Mouse (Mus musculus) thymus, adult 2 months (tissue): Measurements from ENCODE around the gene S100a6.
A peak's percentile ranks its signal among the peaks of the same experiment; 100 is the strongest.

Experiments used
- CTCF ChIP-seq: fragments of 200-500 bp; IDR thresholded peaks from 2 replicates; pipeline ENCODE4 v1.5.1; 2012; ENCODE audit warnings: mild to moderate bottlenecking, control low read depth, low read length, moderate library complexity, borderline replicate concordance; ENCODE audit not compliant: control insufficient read depth, poor library complexity, insufficient read depth; ENCODE audit errors: extremely low read depth
- POLR2A ChIP-seq: fragments of 200-500 bp; IDR thresholded peaks from 2 replicates; pipeline ENCODE4 v1.6.1; 2012; ENCODE audit warnings: mild to moderate bottlenecking, low read length, control low read depth, moderate library complexity; ENCODE audit not compliant: control insufficient read depth, poor library complexity, insufficient read depth; ENCODE audit errors: extremely low read depth

DNA sequence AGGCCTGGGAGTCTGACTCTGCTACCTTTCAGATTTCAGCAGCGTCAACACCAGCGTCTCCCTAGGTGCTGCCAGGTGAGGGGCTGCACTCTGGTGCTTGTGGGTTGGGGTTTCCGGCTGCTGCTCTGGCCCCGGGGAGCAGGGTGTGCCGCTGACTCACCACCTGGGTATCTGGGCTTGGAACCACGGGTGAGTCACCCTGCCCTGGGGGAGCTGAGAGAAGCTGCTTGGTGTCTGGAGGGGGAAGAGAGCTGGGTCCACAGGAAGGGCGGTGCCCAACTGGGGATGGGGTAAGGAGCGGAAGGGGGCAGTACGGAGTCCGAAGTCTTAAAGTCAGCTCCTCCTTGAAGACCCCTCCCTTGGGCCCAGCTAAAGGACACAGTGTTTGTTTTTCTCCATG, 25.8 kb upstream of the S100a6 start:
- TF ChIP-seq CTCF: 0 out of 2 replicates have a peak, but pooled peaks have one; percentile 28
- TF ChIP-seq POLR2A: 0 out of 2 replicates have a peak, but pooled peaks have one; percentile 41
